Mouse (Mus musculus): ENCODE measurements around the gene Endov.
A peak's percentile ranks its signal among the peaks of the same experiment; 100 is the strongest.

Endov gene

DNA sequence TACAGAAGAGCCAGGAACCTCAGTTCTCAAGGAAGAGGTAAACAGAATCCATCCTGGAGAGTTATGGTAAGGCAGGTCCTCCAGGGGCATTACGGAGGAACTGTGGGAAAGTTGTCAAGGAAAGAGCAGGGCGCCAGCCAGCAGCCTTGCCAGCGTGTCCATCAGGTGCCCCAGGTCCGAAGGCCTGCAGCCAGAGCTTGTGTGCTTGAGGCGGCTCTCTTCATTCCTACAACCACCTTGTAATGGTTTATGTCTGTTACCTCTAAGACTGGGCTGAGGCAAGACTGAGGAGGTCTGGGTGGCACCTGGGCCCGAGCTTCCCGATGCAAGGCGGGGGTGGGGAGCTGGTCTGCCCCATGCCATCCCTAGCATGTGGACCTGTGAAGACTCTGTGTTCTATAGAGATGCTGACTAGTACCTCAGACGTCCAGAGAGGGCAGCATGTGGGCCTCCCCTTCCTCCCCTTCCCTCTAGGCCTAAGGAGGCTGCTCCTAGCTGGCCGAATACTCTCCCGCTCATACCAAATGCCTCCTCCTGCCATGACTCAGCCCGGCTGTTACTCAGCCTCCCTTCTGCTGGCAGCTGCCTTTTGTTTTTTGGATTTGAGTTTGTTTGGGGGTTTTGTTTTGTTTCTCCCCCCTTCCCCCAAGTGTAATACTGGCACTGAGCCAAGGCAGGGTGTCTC lies 25.7 kb downstream of the Endov start:
- peak; percentile 92 for DNase-seq (ENCODE audit: low read depth)

DNA sequence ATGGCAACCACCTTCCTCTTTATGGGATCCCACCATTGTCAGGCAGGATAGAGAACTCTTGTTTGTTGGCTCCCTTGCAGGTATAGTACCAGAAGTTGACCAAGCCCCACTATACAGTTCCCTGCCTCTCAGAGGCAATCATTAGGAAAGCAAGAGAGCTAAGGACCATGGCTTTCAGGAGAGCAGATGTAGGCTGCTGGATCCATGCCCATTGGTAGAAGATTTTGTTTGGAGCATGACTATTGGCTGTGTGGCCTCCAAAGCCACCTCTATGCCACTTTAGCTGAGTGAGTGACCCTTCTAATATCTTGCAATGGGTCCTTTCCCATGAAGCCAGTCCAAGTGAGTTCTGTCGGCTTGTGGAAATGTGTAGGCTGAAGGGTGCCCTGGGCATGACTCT lies 28.2 kb downstream of the Endov start:
- no peak for DNase-seq (ENCODE audit: low read depth)

DNA sequence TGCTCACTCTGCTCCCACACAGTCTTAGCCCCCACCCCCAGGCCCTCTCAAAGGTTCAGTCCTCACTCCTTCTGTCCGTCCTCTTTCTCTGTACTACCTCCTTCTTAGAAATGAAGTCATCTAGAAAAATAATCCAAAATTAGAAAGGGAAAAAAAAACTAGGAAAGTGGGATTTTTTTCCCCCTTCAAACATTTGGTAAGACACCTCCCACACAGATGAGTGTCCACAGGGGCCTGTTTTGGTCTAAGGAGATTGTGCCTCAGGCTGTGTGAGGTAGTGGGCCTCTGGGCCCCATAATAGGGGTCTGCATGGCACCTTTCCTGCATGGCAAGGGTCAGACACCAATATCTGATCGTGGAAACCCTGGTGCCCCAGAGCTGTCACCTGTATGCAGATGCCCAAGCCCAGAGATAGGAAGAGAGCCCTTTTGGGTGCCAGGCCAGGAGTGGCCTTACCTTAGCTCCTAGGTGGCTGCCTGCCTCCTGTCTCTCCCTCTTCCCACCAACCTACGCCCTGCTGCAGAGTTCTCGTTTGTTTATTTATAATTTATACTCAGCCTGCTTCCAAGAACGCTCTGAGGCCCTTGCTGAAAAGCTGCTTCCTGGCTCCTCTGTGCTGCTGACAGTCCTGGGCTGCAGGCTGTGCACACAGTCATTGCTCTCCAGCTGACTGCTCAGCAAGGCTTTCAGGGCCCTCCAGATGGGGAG lies 29.0 kb downstream of the Endov start:
- DNase-seq (ENCODE audit: low read depth) = peak; percentile 46

DNA sequence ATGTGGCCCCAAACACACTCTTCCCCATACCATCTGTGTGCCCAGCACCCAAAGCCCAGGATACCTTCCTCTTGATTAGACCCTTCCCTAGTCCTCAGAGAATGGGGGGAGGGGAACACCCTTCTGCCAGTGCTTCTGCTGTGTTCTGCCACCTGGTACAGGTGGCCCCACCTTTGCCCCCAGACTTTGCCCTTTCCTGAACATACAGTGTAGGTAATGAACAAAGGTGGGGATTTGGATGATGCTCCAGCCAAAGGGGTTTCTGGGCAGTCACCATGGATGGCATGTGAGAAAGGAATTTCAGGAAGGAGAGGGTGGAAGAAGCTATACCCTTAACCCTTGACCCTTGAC lies 29.5 kb downstream of the Endov start:
- no peak for DNase-seq (ENCODE audit: low read depth)

DNA sequence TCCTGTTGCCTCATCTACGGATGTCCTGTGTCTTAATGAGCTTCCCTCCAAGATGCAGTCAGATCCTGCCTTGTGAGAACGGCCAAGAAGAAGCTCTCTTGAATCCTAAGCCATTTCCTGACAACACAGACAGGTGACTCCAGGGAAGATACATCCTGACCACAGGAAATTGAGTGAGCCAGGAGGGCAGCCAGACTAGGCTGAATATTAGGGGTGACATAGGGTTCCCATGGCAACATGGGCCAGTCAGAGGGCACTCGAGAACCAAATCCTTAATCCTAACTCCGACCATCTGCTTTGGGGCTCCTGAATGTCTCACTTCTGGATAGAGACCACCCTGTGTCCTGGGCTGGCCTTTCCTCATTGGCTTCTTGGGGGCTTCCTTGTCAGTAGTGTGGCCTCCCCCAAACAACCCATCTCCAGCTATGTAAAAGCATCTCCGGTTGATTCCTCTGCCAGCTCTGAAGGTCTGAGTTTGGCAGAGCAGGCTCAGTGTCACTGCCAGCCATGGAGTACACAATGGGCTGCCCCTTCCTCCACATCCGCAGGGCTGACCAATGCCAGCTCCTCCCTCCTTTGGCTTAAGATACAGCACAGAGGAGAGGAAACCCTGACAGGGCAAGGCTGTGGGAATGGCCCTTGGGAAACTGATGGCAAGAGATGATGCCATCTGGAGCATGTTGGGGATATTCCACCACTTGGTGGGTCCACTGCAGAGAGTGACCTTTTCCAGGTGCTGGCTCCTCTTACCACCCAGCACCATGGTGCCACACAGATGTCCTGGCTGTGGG lies 31.0 kb downstream of the Endov start:
- no peak for DNase-seq (ENCODE audit: low read depth)

DNA sequence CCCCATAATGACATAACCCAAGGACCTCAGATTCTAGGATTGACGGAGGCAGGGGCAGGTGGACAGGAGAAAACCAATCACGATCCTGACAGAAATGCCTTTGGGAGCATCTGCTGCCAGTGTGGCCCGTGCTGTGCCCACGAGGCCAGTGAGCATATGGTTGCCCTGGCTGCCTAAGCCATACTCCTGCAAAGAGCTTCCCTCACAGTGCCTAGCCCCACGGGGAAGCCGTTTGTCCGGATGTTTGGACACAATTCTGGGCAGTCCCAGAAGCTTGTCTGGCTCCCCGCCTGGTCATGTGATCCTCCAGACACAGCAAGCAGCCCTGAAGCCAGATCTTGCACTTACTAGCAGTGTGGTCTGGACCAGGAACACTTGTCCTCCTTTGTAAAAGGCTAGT lies 31.6 kb downstream of the Endov start:
- peak; percentile 58 for DNase-seq (ENCODE audit: low read depth)

DNA sequence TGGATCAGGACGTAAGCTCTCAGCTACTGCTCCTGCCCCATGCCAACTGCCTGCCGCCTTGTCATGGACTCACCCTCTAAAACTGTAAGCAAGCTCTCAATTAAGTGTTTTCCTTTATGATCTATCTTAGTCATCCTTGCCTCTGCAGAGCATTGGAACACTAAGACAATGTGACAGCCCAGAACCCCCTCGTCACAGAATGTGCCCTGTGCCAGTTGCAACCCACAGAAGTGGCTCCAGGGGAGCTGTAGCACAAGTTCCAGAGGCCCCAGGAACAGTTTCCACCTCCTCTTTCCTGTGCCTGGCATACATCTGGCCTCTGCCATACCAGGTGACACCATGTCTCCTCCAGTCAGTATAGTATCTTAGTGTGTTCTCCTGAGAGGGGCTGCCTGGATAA lies 32.2 kb downstream of the Endov start:
- no peak for DNase-seq (ENCODE audit: low read depth)

DNA sequence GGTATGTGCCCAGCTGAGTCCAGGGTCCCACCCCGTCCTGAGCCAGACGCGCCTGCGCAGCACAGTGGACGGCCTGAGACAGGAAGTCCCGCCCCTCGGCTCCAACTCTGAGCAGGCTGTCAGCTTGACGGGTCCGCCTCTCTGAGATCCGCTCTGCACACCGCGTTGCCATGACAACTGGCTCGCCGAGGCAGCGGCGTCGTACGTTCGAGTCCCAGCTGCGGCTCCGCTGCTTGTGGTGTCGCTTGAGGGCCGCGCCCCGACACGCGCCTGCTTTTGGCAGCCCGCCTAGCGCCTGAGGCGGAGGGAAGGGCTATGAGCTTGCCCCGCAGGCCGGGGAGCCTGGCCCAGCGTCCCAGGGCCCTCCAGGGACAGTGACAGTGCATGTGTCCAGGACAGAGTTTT lies 33.4 kb downstream of the Endov start:
- no peak for DNase-seq (ENCODE audit: low read depth)

DNA sequence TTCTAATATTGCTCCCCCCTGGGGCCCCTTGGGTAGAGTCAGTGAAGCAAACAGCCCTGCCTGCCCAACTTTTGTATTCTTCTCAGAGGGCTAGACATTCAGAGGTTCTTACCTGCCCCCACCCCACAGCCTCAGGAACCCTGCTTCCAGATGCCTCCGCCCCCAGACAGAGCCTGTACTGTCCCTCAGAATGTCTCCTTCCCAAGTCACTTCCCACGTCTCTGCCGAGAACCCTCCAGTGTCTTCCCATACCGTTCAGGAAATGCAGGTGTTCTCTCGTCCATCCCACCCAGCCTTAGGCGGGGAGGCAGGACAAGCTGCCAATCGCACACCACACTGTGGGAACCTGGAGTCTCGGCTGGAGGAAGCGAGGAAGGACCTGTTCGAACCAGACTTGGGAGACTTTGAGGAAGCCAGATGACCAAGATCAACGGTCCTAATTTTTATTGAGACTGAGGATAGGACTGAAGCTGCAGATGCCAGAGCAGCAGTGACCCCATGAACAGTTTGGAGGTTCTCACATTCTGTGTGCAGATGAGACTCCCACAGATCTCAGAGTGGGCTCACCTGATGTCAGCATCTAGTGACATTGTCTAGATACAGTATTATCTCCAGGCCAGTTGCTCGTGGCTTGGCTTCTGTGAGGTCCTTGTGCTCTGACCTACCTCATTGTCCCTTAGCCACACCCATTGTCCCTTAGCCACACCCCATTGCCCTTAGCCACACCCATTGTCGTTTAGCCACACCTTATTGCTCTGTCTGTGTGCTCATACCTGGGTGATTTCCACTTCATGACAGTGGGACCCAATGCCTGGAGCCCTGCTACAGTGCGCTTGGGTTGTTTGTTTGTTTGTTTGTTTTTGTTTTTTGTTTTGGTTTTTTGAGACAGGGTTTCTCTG lies 35.2 kb downstream of the Endov start:
- no peak for DNase-seq (ENCODE audit: low read depth)

DNA sequence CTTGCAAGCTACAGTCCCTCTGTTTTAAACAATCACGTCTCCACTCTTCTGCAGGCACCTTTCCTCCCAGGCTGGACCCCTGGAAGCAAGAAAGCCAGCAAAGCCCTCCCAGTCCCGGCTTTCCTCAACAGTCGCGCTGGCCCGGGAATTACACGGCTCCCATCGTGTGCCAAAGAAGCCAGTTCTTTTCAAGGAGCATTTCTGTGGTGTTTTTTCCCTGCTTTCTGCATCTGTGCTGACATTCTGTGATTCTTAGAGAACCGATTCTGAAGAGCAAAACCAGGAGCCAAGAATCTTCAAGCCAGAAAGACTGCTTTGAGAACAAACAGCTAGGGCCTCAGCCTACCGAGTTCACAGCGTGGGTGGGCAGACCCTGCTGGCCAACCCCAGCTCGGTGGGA lies 37.8 kb downstream of the Endov start:
- no peak for DNase-seq (ENCODE audit: low read depth)

DNA sequence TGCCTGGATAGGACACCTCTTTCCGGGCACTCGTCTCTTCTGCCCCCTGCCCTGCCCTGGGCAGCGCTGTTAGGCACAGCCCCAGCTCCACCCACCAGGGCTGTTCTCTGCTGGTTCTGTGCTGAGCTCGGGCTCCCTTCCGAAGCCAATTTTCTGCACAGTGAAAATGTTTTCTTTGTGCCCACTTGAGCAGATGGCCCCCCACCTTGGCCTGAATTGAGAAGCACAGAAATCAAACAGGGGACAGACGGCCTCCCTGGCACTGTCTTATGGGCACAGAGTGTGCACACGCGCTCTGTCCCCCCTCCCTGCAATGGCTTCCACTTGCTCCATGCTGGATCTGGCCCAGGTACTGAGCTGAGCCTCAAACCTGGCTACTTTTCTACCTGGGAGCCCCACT lies 41.3 kb downstream of the Endov start:
- no peak for DNase-seq (ENCODE audit: low read depth)

DNA sequence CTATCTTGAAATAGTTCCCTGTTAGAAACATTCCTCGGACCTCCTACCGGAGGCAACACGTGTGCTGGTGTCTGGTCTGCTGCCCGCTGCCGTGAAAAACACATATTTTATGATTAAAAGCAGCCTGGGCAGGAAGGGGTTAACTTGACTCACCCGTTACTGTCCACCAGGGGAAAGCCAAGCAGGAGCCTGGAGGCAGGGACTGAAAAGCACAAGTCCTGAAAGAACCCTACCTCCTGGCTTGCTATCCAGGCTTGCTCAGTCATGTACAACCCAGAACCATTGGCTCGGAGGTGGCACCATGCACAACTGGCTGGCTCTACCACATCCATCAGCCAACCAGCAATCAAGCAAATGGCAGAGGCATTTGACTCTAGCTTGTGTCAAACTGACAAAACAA lies 42.6 kb downstream of the Endov start:
- DNase-seq (ENCODE audit: low read depth) = peak; percentile 59

DNA sequence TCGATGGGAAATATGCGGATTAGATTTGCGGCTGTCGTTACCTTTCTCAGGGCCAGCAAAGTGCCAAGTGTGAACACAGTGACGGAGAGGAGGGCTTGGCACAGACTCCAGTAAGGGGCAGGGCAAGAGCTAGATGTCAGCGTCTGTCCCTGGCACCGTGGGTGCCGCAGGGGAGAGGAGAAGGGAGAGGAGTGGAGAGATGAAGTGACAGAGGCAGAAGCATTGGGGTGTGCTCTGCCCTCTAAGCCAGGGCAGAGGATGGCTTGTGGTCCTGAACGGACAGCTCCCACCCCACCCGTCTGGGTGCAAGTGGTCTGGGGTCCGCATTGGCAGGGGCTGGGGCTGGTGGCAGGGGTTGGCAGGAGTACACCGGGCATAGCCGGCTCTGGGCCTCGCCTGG lies 48.8 kb downstream of the Endov start:
- DNase-seq (ENCODE audit: low read depth) = peak; percentile 39

DNA sequence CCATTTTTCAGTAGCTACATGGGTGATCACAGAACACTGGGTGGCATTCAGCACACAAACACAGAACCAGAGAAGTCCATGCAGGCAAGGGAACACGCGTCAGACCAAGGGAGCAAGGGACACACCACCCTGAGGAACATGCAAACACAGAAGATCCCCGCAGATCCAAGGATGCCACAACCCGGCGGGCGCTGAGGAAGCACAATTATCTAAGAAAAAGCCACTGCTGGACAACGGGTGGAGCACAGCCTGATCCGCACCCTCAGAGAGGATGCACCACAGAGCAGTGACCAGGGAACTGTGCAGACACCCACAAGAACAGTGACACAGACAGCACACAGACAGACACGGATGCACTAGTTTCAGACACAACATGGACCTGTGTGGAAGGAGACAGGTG lies 49.4 kb downstream of the Endov start:
- no peak for DNase-seq (ENCODE audit: low read depth)

DNA sequence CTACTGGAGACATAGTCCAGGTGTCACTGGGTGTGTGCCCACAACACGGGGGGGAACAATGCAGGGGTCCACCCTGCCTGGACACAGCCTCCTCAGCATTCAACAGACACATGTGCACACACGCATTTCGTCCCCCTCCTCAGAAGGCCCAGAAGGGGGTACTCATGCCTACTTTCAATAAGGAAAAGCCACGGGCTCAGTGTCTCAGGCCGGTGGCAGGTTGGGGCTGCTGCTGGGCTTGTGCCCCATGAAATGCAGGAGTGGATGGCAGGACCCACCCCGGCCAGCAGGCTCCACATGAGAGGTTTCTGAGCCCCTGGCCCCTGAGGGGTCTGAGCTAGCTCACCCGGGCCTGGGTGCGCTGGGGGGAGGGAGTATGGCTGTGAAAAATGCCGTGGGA lies 49.9 kb downstream of the Endov start:
- DNase-seq (ENCODE audit: low read depth) = no peak

DNA sequence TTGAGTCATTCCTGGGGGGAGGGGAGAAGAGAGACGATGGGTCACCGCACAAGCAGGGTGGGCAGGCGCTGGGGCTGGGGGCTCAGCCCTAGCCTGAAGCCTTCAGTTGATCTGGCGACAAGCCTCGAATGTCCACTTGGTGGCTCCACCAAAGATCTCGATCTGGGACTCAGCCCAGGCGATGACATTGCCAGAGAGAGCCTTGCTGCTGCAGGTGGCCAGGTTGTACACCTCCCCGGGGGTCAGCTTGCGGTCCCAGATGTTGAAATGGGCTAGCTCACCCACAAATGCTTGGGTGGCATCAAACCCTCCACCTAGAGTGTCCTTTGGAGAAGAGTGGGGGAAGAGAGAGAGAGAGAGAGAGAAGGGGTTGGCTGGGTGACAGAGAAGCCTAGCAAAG lies 51.2 kb downstream of the Endov start:
- DNase-seq (ENCODE audit: low read depth) = no peak

DNA sequence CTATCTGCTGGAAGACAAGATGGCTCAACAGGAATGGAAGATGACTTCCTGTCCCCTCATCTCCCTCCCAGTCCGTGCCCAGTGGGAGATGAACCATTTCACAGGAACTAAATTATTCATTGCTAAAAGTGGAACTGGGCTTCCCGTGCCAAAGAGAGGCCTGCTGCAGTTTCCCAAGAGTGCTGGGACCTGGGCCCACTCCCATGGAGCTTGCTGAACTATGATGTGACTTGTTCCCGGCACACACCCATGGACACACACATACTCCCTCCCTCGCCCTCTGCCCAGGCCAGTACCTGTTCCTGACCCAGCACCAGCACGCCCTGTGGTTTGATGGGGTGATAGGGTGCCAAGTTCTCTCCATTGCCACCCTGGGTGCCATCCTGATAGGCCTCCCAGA lies 51.7 kb downstream of the Endov start:
- DNase-seq (ENCODE audit: low read depth) = no peak

DNA sequence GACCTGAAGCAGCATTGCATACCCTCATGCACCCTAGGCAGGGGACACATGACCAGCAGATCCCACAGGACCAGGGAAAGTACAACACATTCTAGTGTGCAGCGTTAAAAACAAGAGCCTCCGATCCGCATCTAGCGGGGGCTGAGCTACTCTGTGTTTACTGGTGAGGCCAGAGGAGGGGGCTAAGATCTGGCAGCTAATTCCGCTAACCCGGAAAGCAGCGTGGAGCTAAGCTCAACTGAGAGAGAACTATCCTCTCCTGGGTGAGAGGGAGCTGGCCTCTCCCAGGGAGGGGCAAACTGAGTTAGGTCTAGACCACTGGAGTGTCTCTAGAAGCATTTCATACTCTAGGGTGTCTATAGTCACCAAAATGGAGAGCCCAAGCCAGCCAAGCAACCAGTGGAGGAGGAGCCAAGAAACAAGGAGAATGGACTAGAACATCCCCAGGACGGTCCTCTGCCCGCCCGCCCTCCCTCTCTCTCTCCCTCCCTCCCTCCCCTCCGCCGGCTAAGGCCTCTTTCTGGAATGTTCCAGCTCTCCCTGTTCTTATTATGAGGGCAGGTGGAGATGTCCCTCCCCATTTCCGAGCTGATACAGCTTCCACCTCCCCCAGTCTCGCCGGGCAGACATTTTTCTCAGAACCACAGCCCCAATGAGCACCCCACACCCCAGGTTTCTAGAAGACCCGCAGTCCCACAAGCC lies 52.8 kb downstream of the Endov start:
- no peak for DNase-seq (ENCODE audit: low read depth)

DNA sequence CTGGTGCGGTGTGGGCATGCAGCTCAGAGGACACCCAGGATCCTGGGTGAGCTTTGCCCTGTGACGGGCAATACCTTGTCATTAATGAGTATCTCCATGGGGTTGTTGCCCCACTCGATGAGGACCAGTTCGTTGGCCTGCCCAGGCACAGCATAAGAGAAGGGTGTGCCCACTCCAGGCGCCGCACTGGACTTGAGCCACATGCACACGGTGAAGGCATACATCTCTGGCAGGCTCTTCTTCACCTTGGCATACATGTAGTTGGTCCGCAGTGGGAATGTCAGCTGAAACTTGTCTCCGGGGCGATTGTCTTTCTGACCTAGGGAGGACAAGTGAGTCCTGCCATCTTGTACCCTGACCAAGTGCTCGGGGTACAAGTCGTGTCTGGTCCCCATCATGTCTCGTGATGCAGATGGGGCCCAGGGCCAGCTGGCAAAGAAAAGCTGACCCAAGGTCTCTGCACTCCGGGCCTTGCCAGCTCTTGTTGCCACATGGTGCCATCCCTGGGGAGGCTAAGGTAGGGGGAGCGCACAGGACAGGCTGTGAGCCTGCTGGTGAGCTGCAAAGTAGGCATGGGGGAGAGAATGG lies 53.5 kb downstream of the Endov start:
- DNase-seq (ENCODE audit: low read depth) = no peak

DNA sequence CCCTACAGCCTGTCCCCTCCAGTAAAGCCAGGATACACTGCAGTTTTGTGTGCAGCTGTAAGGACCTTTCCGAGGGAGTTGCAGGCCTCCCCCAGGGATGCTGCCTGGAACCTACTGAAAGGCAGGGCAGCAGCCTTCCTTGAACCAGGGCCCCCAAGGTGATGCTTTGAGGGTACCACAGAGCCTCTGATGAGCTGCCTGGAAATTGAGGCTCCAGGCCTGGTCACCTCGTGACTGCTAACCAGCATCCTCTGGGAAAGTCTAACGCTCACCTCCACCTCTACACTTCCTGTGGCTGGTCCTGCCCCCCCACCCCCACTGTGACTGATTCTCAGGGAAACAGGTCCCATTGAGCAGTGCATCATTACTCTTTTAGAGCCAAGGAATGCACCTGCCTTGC lies 54.1 kb downstream of the Endov start:
- DNase-seq (ENCODE audit: low read depth) = no peak

Data from NIH3T3 (cell line).